Mouse (Mus musculus) left cerebral cortex, adult 2 months (tissue): ENCODE measurements around the gene Fam104a. TPM values are rescaled to one million over a fixed set of nuclear protein-coding genes. Genes with fewer than 3 reads are reported as not detected.

ENCODE experiments used
- DNase-seq, 2 experiments: peaks; one replicate each; pipeline ENCODE4 v3.0.0; 2021 to 2022; ENCODE audit warnings: low spot score in 2 of 2, mixed read lengths in 1 of 2; ENCODE audit errors: extremely low spot score in 1 of 2
- H3K27ac ChIP-seq: fragments of 200-600 bp; 2 replicates; pipeline ENCODE4 v1.8.1; 2022
- H3K4me3 ChIP-seq: fragments of 200-600 bp; 2 replicates; pipeline ENCODE4 v1.8.1; 2022
- CTCF ChIP-seq: fragments of 200-600 bp; IDR thresholded peaks from 2 replicates; pipeline ENCODE4 v1.8.1; 2022; ENCODE audit warnings: antibody characterized with exemption, mild to moderate bottlenecking, moderate library complexity
- intact Hi-C: fragments of 180-260 bp; cut with DNase I; formaldehyde crosslinking; loops from one replicate; pipeline ENCODE4 v1.15.1; 2025
- total RNA-seq, 2 experiments: library from RNA; stranded (reverse); gene quantifications; 2 replicates each; pipeline ENCODE4 v1.2.3; 2021

The Fam104a gene
- total RNA-seq, 2 experiments from 2014 or later, result 31.2 to 31.4 TPM

- intact Hi-C loops, result no loop called here
- no peak overlapping the region for H3K27ac ChIP-seq
- no peak overlapping the region for H3K4me3 ChIP-seq
- no peak for DNase-seq
- no peak for TF ChIP-seq CTCF
Observed at GRCm38 (mm10) chr11:113658763-113659162, 25.2 kb downstream of the Fam104a start.

- intact Hi-C loops, result no loop called here
- no peak overlapping the region for H3K4me3 ChIP-seq
- no peak for DNase-seq
- TF ChIP-seq CTCF, result no peak
- H3K27ac ChIP-seq, result no peak overlapping the region
Observed at GRCm38 (mm10) chr11:113658319-113658718, 25.6 kb downstream of the Fam104a start.

DNA sequence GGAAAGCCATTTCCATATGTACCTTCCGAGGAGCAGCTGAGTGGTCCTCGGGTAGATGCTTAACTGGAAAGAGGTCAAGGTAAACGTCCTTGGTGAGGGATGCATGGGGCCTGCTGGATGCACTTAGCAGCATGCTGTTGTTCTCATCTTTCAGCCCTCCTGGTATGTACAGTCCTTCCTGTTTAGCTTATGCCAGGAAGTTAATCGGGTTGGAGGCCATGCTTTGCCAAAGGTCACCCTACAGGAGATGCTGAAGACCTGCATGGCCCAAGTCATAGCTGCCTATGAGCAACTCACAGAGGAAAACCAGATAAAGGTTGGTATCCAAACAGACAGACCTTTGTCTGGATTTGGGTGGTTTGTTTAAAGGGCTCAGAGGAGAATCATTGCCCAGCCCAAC lies 26.7 kb downstream of the Fam104a start:
- Histone ChIP-seq H3K4me3 (no peak overlapping the region), H3K27ac (no peak overlapping the region)
- intact Hi-C loops, result no loop called here
- no peak for TF ChIP-seq CTCF
- DNase-seq, result no peak

GRCm38 (mm10) chr11:113656511-113656932 lies 27.4 kb downstream of the Fam104a start:
- H3K27ac ChIP-seq, result 0 out of 2 replicates have a peak overlapping the region, but pooled peaks have one; percentile 19
- intact Hi-C loops, result no loop called here
- no peak for DNase-seq
- no peak for TF ChIP-seq CTCF
- H3K4me3 ChIP-seq, result no peak overlapping the region

- no peak for DNase-seq
- Histone ChIP-seq H3K4me3 (no peak overlapping the region), H3K27ac (peak overlapping the region; percentile 37; the same call in 1 of the 2 replicates)
- no peak for TF ChIP-seq CTCF
- intact Hi-C loops, result no loop called here
Observed at GRCm38 (mm10) chr11:113654561-113655270, 29.2 kb downstream of the Fam104a start.

DNA sequence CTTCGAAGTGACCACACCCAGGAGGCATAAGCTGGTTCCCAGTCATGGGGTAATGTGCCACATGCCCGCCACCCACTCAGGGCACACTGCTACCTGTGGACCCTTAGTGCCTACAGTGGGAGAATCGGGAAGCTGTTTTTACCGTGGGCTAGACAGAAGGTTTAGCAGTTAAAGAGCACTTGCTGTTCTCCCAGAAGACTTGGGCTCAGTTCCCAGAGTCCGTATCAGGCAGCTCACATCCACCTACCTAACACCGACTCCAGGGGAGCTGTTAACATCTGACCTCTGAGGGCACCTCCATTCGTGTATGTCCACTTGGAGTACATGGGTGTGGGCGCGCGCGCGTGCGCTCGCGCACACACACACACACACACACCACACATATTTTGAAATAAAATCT lies 29.9 kb downstream of the Fam104a start:
- intact Hi-C loops, result no loop called here
- no peak overlapping the region for H3K4me3 ChIP-seq
- H3K27ac ChIP-seq, result no peak overlapping the region
- TF ChIP-seq CTCF, result no peak
- no peak for DNase-seq

GRCm38 (mm10) chr11:113652516-113652915 lies 31.4 kb downstream of the Fam104a start:
- intact Hi-C loops, result no loop called here
- no peak overlapping the region for H3K27ac ChIP-seq
- H3K4me3 ChIP-seq, result no peak overlapping the region
- no peak for TF ChIP-seq CTCF
- DNase-seq, result no peak

- H3K27ac ChIP-seq, result no peak overlapping the region
- peak; percentile 57 for TF ChIP-seq CTCF
- DNase-seq, result peak in 1 of 2 experiments; percentile 55
- intact Hi-C loops, result no loop called here
- no peak overlapping the region for H3K4me3 ChIP-seq
Observed at GRCm38 (mm10) chr11:113651907-113652273, 32.1 kb downstream of the Fam104a start.

DNA sequence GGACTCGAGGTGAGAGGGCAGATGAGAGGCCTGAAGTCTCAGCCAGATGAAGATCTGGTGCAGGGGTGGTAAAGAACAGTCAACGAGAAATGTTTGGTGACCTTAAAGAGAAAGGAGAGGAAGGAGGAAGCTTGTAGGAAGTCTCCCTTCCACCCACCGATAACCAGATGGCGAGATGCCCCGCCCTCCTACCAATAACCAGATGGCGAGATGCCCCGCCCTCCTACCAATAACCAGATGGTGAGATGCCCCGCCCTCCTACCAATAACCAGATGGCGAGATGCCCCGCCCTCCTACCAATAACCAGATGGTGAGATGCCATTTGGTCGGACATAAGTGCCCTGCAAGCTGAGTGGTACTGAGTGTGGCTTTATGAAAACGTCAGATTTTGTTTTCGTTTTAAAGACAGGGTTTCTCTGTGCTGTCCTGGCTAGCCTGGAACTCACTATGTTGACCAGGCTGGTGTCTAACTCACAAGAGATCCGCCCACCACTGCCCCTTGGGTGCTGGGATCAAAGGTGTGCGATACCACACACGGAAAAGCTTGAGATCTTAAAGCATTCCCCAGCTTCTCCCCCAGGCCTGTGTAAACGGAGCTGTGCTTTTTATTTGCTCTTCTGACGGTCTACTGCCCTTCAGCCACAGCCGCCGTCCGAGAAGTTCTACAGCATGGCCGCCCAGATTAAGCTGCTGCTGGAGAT lies 32.6 kb downstream of the Fam104a start:
- H3K27ac ChIP-seq, result 0 out of 2 replicates have a peak overlapping the region, but pooled peaks have one; percentile 8
- H3K4me3 ChIP-seq, result 0 out of 2 replicates have a peak overlapping the region, but pooled peaks have one; percentile 6
- no peak for TF ChIP-seq CTCF
- intact Hi-C loops, result no loop called here
- DNase-seq, result no peak

DNA sequence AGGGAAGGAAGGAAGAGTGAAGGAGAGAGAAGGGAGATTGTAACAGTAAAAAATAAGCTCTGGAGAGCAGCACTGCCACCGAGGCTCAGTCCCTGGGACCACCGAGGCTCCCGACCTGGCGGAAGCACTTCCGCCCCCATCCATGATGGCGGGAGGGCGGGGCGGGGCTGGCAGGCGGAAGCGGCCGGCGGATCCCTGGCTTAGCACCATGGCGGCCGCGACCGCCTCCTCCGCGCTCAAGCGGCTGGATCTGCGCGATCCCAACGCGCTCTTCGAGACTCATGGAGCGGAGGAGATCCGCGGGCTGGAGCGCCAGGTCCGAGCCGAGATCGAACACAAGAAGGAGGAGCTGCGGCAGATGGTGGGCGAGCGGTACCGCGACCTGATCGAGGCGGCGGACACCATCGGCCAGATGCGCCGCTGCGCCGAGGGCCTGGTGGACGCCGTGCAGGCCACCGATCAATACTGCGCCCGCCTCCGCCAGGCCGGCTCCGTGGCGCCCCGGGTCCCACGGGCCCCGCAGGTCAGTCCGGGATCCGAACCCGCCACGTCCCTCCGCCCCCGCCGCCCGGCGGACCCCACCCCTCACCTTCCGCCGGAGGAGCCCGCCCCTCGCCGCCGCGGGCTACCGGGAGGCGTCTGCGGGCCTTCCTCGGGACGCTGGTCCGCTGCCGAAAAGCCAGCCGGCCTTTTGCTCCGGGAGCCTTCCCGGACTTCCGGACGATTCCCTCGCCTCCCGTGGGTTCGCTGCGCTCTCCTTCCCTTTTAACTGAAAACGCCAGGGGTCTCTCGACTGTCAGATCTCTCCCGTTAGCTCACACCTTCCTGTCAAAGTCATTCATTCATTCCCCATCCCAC lies 34.4 kb downstream of the Fam104a start, which contains the start of gene Slc39a11:
Gene Slc39a11 (minus strand): TSS at position 727 of the 858 bp plus-strand sequence.
- no peak; the same call in 1 of the 2 replicates for TF ChIP-seq CTCF
- intact Hi-C loops, result loop anchor here (1.0 to 2.0 kb wide), 2 partner anchors 35 to 161 kb away; partner anchors contain the start of genes D11Wsu47e and Fam104a
- H3K4me3 ChIP-seq, result peak within 1 kb of the TSS; percentile 99
- peak within 1 kb of the TSS; percentile 99 for H3K27ac ChIP-seq
- DNase-seq, result peak; percentile 63 to 69

DNA sequence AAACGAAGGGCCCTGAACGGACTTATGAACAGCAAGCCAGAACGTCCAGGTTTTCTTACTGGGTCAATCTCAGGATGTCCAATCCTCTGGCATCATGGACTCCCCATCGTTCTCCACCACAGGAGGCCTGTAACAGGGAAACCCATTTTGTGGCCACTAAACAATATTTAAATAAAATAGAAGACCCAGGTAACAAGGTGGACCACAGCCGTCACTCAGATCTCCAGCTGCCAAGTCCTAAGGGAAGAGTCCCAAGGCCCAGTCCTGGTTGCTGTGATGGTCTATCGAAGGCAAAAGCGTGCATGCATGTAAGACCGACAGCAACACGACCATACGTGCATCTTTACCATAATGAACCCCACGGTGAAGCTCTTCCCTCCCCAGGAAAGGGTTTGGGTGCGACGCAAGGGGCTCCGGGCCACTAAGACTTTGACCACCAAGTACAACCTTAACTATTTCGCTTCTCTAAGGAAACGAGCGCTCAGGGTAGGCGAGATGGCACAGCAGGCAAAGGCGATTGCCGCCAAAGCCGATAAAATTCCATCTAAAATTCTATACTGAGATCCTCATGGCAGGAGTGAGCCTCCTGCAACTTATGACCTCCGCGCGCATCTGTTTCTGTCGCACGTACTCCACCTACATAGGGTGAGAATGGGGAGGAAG lies 35.1 kb downstream of the Fam104a start, which contains the start of gene Cog1:
Gene Cog1 (plus strand): TSS at position 480 of the 663 bp plus-strand sequence.
- Histone ChIP-seq H3K27ac (peak within 1 kb of the TSS; percentile 99), H3K4me3 (peak within 1 kb of the TSS; percentile 99)
- intact Hi-C loops, result loop anchor here (1.0 to 2.0 kb wide), 2 partner anchors 35 to 162 kb away; partner anchors contain the start of genes D11Wsu47e and Fam104a
- no peak for TF ChIP-seq CTCF
- DNase-seq, result no peak
